Mouse (Mus musculus): Measurements from ENCODE around the gene Ublcp1. TPM values are rescaled to one million over a fixed set of nuclear protein-coding genes. Genes with fewer than 3 reads are reported as not detected.

Ublcp1 gene
- 34.2 TPM for polyA plus RNA-seq (2017; shearing (Covaris generic))

DNA sequence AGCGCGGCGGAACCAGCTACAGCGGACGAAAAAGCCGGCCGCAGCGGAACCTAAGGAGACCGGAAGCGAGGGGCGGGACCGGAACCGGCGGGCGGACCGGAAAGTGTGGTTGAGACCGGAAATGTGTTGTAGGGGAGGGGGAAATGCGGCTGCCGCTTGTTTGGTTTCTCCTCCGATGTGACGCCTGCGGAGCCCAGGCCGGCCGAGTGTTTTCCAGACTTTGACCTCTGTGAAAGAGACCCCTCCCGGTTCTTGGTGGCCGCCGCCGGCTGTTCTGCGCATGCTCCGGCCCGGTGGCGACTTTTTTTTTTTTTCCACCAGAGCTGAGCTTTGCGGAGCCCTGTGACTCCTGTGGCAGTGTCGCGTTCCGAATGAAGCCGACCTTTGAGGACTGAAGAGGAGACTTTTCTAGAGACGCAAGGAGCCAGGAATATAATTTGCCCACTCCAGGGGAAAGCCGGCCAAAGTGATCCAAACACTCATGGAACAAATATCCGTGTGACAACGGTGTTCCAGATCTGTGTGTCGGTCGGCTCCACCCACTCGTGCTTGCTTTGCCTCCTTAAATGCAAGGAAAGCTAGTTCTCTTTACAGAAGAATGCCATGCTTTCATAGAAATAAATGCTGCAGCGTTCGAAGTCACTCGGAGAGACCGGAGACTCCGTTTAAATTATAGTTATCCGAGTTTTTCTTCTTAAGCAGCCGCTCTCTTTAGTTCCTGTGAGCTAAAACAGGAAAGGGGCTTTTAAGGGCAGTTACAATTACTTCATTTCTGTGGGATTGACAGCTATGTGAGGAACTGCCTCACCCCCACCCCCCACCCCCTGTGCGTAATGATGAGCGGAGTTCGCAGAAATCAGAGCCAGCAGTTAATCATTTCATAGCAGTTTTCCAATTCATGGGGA, at the start of gene Ublcp1:
TSS of gene Ublcp1 (minus strand) at position 67 of the 905 bp plus-strand sequence.

DNA sequence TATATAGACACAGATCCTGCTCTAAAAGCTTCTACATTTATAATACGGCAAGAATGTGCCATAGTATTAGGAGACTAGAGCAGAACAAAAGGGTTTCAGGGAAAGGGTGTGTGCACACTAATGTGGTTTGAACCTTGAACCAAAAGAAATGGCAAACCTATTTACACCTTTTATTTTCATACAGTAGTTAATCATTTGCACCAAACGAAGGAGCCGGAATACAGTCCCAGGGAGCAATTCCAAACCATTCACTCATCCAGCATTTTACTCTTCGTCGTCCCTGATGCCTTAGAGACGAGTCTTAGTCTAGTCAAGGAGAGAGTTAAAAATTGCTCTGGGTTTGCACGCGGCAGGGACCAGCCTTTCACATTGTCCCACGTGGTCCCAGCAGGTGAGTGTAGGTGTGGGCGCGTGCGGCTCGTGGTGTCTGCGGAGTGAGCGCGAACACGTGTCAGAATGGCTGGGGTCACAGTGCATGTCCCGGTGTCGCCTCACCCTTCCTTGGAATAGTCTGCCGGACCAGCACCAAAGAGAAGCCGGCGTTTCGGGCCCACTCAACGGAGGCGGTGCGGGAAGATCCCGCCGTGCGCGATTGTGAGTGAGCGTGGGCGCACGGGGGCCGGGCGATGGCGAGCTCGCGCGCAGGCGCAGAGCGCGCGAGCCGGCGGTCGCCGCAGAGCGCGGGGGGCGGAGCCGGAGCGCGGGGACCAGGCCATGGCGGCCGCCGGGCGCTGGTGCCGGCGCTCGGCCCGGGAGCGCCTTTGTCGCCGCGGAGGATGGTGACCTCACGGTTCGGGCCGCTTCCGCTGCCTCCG, 48.2 kb upstream of the Ublcp1 start, which contains the start of gene Rnf145:
TSS of gene Rnf145 (plus strand) at position 684 of the 815 bp plus-strand sequence.

Other genes with a start within 250 kb of the Ublcp1 start
- gene Il12b, start 70.4 kb downstream of the Ublcp1 start, polyA plus RNA-seq (2017; shearing (Covaris generic)) = not detected
- gene Rnf145, start 48.5 kb upstream of the Ublcp1 start, polyA plus RNA-seq (2017; shearing (Covaris generic)) = 59.8 TPM
- 0.71 TPM for gene Ebf1, start 146.8 kb upstream of the Ublcp1 start, polyA plus RNA-seq (2017; shearing (Covaris generic))